Mouse (Mus musculus): Measurements from ENCODE around the gene Shank2.

GRCm38 (mm10) chr7:144329403-144329890 lies 327.7 kb downstream of the Shank2 start:
- no peak for TF ChIP-seq NRF1 (IDR thresholded peaks at IDR 0.05; ENCODE audit: insufficient read depth, low read depth, low read length, poor library complexity, severe bottlenecking)
- TF ChIP-seq ELF1 (IDR thresholded peaks at IDR 0.05; ENCODE audit: low read depth, low read length): no peak
- no peak for TF ChIP-seq JUND (IDR thresholded peaks at IDR 0.05; ENCODE audit: low read depth, low read length)
- TF ChIP-seq ZC3H11A (IDR thresholded peaks at IDR 0.05; ENCODE audit: low read depth, low read length): no peak
- no peak for TF ChIP-seq CTCF (IDR thresholded peaks at IDR 0.05 in 2 of 3, conservative IDR thresholded peaks at IDR 0.05 in 1 of 3; ENCODE audit: control insufficient read depth in 1 of 3, insufficient read depth in 1 of 3, low read depth in 2 of 3, low read length in 3 of 3, poor library complexity in 1 of 3, severe bottlenecking in 1 of 3)
- no peak for TF ChIP-seq EP300 (IDR thresholded peaks at IDR 0.05; ENCODE audit: low read depth in 1 of 2, low read length in 2 of 2)
- TF ChIP-seq POLR2A (IDR thresholded peaks at IDR 0.05; ENCODE audit: control insufficient read depth in 1 of 2, insufficient read depth in 1 of 2, low read depth in 1 of 2, low read length in 2 of 2, poor library complexity in 1 of 2): no peak
- TF ChIP-seq MYB (IDR thresholded peaks at IDR 0.05; ENCODE audit: low read depth, low read length): no peak
- no peak for TF ChIP-seq TCF12 (IDR thresholded peaks at IDR 0.05; ENCODE audit: low read depth, low read length)
- TF ChIP-seq MAZ (IDR thresholded peaks at IDR 0.05; ENCODE audit: low read depth, low read length): no peak
- no peak for TF ChIP-seq CHD1 (IDR thresholded peaks at IDR 0.05; ENCODE audit: low read depth, low read length)
- TF ChIP-seq ETS1 (IDR thresholded peaks at IDR 0.05; ENCODE audit: low read depth, low read length): no peak
- no peak for TF ChIP-seq KAT2A (conservative IDR thresholded peaks at IDR 0.05; ENCODE audit: low read depth, low read length)
- no peak for TF ChIP-seq TAL1 (IDR thresholded peaks at IDR 0.05; ENCODE audit: low read length)
